Mouse (Mus musculus) E14TG2a.4 (cell line): Measurements from ENCODE around the gene Ccdc92.
A peak's percentile ranks its signal among the peaks of the same experiment; 100 is the strongest.

Experiments used
- H3K27me3 ChIP-seq: 2 replicates; pipeline ENCODE4 v1.6.1; 2014; ENCODE audit warnings: low read length, control low read depth; ENCODE audit not compliant: insufficient read depth
- H3K36me3 ChIP-seq: 2 replicates; pipeline ENCODE4 v1.6.1; 2014; ENCODE audit warnings: low read length, control low read depth; ENCODE audit not compliant: insufficient read depth
- H3K4me1 ChIP-seq: replicated peaks from 2 replicates; pipeline ENCODE4 v1.6.1; 2014; ENCODE audit warnings: low read depth, low read length, control low read depth
- H3K4me3 ChIP-seq: replicated peaks from 2 replicates; pipeline ENCODE4 v1.5.1; 2014; ENCODE audit warnings: mild to moderate bottlenecking, low read length
- H3K9me3 ChIP-seq: 2 replicates; pipeline ENCODE4 v1.6.1; 2014; ENCODE audit warnings: low read length, control low read depth
- CTCF ChIP-seq: conservative IDR thresholded peaks from 2 replicates; pipeline ENCODE4 v1.5.1; 2014; ENCODE audit warnings: low read length
- NANOG ChIP-seq: IDR thresholded peaks from 2 replicates; pipeline ENCODE4 v1.6.1; 2014; ENCODE audit warnings: borderline replicate concordance, low read length, mixed read lengths
- POU5F1 ChIP-seq: IDR thresholded peaks from 2 replicates; pipeline ENCODE4 v1.6.1; 2014; ENCODE audit warnings: low read length, borderline replicate concordance

The Ccdc92 gene

GRCm38 (mm10) chr5:124822128-124822894 lies 39.9 kb downstream of the Ccdc92 start:
- no peak for TF ChIP-seq POU5F1
- TF ChIP-seq NANOG, result no peak
- TF ChIP-seq CTCF, result no peak
- H3K36me3 ChIP-seq, result no peaks in the 10 kb centered on the region

DNA sequence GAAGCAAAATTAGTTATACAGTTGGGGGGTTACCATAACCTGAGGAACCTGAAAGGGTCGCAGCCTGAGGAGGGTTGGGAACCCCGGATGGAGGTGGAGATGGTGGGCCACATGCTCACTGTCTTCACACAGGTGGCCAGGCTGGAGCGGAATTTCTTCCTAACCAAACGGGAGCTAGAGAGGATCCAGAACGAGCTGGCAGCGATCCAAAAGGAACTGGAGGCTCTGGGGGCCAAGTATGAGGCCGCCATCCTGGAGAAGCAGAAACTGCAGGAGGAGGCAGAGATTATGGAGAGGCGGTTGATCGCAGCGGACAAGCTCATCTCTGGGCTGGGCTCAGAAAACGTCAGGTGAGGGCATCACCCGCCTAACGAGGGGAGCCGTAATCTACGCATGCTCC lies 45.2 kb downstream of the Ccdc92 start:
- TF ChIP-seq CTCF, result no peak
- no peak for TF ChIP-seq NANOG
- no peak for TF ChIP-seq POU5F1
- H3K4me3 ChIP-seq, result peak overlapping the region; percentile 46
- no peaks in the 10 kb centered on the region for H3K36me3 ChIP-seq
- peaks cover 26% of the 10 kb centered on the region for H3K27me3 ChIP-seq
- H3K4me1 ChIP-seq, result peaks cover 17% of the 10 kb centered on the region
- no peaks in the 10 kb centered on the region for H3K9me3 ChIP-seq

More at GRCm38 (mm10) chr5:124822128-124822894, 39.9 kb downstream of the Ccdc92 start:
- H3K9me3 ChIP-seq, result no peaks in the 10 kb centered on the region
- no peak overlapping the region for H3K4me3 ChIP-seq
- H3K27me3 ChIP-seq, result peaks cover 15% of the 10 kb centered on the region; the same call in 1 of the 2 replicates
- H3K4me1 ChIP-seq, result peaks cover 17% of the 10 kb centered on the region

DNA sequence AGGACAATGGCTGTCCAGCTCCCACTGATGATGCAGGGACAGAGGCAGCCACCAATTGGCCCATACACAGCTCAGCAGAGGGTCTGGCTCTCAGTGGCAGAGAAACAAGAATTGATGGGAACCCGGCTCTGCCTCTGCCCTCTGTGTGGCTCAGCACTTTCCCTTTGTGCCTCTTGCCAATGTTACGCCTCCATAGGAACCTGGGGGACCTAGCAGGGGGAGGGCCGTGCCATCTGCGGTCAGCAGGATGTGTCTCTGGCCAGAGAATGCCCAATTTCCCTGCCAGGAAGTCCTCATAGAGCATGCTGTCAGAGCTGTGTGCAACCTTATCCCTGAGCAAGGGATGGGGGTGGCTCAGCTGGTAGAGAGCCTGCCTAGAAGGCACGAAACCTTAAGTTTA lies 47.4 kb downstream of the Ccdc92 start:
- Histone ChIP-seq H3K4me3 (no peak overlapping the region), H3K4me1 (peaks cover 9% of the 10 kb centered on the region), H3K9me3 (no peaks in the 10 kb centered on the region), H3K27me3 (peaks cover 26% of the 10 kb centered on the region), H3K36me3 (no peaks in the 10 kb centered on the region)
- no peak for TF ChIP-seq NANOG
- no peak for TF ChIP-seq POU5F1
- TF ChIP-seq CTCF, result no peak

- Histone ChIP-seq H3K9me3 (no peaks in the 10 kb centered on the region), H3K36me3 (no peaks in the 10 kb centered on the region), H3K4me3 (no peak overlapping the region), H3K27me3 (peaks cover 12% of the 10 kb centered on the region), H3K4me1 (peaks cover 6% of the 10 kb centered on the region)
- TF ChIP-seq CTCF, result no peak
Observed at GRCm38 (mm10) chr5:124812466-124812865, 49.8 kb downstream of the Ccdc92 start.

GRCm38 (mm10) chr5:124809708-124810366 lies 52.4 kb downstream of the Ccdc92 start:
- Histone ChIP-seq H3K4me3 (no peak overlapping the region), H3K9me3 (no peaks in the 10 kb centered on the region), H3K36me3 (no peaks in the 10 kb centered on the region), H3K4me1 (peaks cover 14% of the 10 kb centered on the region), H3K27me3 (peaks cover 9% of the 10 kb centered on the region)
- TF ChIP-seq CTCF (no peak), NANOG (no peak), POU5F1 (no peak)

- Histone ChIP-seq H3K4me3 (no peak overlapping the region), H3K9me3 (no peaks in the 10 kb centered on the region), H3K36me3 (no peaks in the 10 kb centered on the region), H3K4me1 (peaks cover 21% of the 10 kb centered on the region), H3K27me3 (no peaks in the 10 kb centered on the region)
- TF ChIP-seq NANOG, result no peak
- no peak for TF ChIP-seq CTCF
- TF ChIP-seq POU5F1, result no peak
Observed at GRCm38 (mm10) chr5:124792112-124792511, 70.1 kb downstream of the Ccdc92 start.

GRCm38 (mm10) chr5:124785650-124786049 lies 76.6 kb downstream of the Ccdc92 start:
- Histone ChIP-seq H3K27me3 (no peaks in the 10 kb centered on the region), H3K36me3 (no peaks in the 10 kb centered on the region), H3K4me1 (no peaks in the 10 kb centered on the region), H3K9me3 (peaks cover 11% of the 10 kb centered on the region), H3K4me3 (no peak overlapping the region)
- peak; percentile 80 for TF ChIP-seq CTCF
- TF ChIP-seq NANOG, result no peak
